Mouse (Mus musculus): ENCODE measurements around the gene St3gal4.
"Not testable (repeated sequence)": the region's sequence is repeated elsewhere in the genome, so short reads cannot be mapped to it uniquely, and the experiment has no call there.

The St3gal4 gene

DNA sequence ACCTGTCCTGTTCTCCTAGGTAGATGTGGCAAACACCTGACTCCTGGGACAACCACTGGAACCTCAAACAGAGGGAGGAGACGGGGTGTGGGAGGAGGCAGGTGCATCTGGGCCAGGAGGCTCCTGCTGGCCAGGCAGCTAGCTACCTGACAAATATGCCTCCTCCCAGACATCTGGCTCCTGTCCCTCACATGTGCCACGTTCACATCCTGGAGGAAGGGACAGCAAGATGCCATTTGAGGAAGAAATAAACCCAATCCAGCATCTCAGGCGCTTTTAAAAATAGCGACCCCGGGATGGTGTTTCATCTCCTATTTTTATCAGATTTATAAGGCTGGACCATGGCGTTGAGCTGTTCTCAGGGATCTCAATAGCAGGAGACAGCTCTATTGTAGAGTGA lies at the start of gene St3gal4:
Gene St3gal4, minus strand, starts transcription at position 101 of the 400 bp plus-strand sequence.
- no peak for DNase-seq

DNA sequence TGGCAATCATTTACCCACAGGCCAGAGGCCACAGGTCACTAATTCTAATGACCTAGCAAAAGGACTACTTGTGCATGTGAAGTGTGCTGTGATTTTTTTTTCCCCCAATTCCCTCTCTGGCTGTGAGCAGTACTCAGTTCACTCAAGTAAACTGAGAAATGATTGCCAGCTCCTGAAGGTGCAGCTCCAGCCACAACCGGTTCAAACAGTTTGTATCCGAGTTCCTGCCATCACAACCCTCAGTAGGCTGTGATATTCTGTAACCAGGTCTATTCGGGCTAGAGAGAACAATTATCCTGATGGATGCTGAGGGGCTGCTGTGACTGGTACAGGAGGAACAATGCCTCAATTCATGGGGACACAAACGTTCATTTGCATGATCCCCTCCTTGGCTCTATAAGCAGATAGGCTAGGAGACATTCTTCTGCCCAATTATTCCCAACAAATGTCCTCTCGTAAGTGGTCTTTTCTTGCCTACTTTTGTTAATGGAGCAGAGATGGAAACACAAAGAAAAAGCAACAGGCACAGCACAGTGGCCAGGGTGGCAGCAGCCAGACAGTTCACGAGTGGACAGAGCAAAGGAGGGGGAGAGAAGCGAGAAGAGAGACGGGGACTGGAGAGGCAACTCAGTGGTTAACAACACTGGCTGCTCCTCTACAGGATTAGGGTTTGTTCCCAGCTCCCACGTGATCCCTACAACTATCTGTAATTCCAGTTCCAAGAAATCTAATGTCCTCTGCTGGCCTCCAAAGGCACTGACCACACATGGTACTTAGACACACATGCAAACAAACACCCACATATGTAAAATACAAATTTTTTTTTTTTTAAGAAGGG lies 47.9 kb upstream of the St3gal4 start:
- DNase-seq: peak; percentile 45

DNA sequence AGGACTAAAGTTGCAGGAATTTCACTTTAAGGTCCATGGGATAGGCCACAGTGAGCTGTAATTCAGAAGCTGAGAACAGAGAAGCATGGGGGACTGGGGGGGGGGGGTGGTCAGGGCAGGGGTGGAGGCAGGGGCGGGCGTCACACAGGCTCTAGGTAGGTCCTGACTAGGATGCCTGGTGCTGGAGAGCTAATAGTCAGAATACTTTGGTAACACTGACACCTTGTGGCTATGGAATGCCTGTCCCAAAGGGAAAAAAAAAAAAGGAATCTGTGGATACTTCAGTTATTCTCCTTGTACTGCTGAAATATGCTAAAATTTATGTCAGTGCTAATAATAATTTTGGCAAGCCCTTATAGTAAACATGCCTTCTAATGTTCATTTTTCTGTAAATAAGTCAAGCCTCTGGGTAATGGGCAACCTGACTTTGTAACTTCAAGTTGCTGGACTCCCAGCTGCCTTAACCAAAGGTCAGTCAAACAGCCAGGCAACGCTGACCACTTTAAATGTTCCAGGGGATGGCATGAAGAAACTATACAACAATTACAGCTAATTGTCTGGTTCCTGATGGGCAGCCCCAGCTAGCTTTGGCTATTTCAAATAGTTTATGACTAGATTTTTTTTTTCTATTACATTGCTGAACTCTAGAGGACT lies 47.2 kb upstream of the St3gal4 start:
- peak; percentile 36 for DNase-seq

DNA sequence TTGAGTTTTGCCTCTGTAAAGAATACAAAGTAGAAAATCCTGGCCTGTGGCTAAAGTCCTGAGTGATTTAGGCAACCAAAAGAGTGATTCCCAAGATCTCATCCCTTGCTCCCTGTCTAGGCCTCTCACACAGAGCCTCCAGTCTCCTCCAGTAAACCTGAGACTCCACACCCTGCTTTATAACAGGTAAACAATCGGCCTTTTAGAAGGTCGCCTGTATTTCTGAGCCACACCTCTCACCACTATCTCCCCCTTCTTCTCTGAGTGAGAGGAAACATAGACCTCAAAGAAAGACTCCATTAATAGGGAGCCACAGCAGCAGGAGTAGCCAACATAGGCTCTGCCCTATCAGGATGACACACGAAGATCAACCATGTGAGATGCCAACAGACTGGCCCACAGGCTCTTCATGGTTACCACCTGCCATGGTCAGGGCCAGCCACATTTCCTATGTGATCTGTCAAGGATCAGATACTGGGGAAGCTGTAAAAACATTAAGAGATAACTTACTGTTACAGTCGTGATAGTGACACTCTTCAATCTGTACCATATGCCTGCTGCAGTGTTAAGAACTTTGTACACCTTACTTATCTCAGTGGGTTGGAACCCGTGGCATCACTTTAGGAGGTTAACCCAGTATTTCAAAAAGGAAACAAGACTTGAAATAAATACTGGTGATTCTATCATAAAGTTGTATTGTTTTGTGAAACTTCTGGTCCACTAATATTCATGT lies 45.2 kb upstream of the St3gal4 start:
- no peak for DNase-seq

DNA sequence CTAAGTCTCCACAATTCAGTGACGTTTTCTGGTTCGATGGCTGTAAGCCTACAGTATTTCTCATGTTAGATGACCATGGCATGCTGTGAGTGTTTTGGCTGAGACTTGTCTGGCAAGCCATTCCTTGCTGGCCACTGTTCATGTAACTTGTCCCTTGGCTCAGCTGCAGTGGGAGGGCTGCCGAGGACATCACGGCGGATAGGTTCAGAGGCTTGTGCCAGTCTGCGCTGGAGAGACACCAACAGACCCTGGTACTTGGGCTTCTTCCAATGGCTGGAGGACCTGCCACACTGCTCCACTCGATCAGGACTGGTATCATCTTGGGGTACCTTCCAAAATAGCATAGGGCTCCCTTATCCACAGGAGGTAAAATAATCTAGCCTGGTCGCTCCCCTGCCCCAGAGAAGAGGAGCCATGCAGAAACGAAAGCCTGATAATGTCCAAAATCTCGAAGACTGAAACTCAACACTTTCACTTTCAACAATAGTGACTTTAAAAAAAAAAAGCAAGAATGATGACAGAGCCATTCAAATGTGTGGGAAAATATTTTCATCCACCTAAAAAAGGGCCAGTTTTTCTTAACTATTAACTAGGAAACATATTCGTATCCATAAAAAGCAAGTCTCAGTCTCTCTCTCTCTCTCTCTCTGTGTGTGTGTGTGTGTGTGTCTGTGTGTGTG lies 44.1 kb upstream of the St3gal4 start:
- no peak for DNase-seq

DNA sequence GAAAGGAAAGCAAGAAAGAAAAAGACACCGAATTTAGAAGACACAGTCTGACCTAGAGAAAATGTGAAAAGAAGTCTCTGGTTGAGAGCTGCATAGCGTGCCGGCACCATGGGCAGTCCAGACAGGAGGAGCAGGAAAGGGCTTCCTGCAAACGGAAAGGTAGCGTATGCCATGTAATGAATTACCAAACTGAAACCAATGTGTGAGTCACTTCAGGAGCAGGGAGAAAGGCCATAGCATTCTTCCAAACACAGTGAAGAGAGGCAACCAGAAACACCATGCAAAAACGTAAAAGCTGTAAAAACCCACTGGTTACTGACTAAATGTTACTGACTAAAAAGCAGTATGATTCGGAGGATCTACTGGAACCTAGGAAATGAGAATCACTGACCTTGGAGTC lies 42.7 kb upstream of the St3gal4 start:
- DNase-seq: no peak

DNA sequence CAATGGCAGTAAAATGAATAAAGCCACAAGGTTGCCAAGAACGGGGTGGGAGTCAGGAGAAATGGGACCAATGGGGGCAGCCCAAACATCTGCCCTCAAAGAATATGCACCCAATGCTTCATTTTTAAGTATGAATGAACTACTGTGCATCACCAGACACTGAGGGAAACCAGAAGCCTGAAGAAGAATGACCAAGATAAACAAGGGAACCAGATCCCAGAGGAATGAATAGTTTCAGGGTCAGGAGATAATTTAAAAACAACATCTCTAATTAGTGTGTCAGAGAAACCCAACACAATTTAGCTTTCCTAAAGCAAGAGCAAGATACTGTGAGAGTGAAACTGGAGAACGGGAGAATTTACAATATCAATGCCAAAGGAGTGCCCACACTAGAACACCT lies 41.6 kb upstream of the St3gal4 start:
- no peak for DNase-seq

DNA sequence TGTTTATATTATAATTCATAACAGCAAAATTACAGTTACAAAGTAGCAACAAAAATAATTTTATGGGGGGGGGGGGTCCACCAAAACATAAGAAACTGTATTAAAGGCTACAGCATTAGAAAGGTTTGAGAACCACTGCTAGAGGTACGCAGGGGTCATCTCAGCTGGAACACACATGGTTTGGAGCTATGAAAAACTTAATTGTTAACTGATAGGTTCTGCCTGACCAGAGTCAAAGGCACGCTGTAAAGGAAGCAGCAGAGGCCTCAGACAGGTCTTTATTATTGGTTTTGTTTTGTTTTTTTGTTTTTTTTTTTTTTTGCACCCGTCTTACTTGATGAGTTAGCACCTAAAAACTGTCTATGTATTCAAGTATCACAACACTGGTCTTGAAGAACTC lies 39.4 kb upstream of the St3gal4 start:
- DNase-seq: no peak

DNA sequence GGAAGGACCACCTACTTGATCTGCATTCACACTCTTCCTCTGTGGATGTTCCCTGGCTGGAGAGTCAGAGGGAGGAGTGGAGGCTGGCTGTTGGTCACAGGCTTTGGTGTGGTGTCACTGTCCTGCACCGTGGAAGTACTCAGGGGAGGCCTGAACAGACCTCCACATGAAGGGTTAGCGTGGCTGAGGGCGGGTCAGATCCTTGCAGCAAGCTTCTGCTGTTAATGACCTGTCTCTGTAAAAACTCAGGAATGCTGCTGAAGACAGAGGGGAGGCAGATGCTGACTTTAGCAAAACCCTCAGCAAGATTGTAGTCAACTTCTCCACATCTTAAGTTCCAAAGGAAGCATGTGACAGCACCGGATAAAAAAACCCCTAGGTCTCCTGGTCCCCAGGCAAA lies 37.8 kb upstream of the St3gal4 start:
- no peak for DNase-seq

DNA sequence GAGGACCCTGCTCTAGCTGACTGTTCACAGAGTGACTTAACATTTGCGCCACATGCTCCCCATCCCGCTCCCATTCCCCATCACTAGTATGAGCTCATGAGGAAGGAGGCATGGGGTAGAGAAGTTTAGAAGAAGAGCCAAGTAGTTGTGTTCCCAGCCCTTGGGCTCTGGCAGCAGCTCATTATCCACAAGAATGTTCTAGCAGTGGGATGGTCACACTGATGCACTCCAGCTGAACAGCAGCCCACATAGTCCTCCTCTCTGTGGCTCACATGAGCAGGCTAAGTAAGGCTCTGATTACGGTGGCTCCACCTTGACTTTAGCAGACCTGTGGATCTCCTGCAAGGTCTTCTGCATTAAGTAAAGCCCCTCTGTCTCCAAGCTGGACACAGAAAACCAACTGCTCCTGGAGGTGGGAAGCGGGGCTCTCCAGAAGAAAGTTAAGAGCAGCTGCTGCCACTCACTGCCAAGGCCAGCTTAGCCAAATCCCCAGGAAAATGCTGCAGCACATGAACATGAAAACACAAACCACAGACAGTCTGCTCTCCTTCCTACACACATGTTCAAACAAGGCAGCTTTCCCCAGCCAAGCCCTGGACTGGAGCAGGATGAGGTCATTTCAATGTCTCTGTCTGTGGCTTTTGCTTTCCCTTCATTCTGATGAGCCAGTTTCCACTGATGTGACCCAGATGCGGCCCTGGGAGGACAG lies 37.1 kb upstream of the St3gal4 start:
- DNase-seq: peak; percentile 55

DNA sequence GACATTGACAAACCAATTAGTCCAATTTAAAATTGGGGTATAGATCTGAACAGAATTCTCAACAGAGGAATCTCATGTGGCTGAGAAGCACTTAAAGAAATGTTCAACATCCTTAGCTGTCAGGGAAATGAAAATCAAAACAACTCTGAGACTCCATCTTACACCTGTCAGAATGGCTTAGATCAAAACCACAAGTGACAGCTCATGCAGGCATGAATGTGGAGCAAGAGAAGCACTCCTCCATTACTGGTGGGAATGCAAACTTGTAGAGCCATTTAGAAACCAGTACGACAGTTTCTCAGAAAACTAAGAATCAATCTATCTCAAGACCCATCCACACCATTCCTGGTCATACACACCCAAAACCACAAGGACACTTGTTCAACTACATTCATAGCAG lies 33.9 kb upstream of the St3gal4 start:
- no peak for DNase-seq

DNA sequence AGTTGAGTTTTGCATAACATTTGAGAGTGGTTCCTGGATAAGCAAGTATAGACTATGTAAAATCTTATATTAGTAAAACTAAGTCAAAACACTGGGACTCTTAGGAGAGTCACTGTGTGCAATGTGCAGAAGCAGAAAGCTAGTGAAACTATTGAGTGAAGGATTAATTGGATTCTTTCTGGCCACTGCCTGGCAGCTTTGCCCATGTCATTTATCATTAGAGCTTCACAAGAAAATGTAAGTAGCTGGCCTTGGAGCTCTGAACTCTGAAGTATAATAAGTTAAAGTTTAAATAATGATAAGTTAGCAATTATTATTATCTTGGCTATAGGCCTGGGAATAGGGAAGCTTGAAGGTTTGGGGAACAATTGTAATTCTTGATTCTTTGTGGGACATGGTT lies 29.8 kb upstream of the St3gal4 start:
- not testable (repeated sequence) for DNase-seq

DNA sequence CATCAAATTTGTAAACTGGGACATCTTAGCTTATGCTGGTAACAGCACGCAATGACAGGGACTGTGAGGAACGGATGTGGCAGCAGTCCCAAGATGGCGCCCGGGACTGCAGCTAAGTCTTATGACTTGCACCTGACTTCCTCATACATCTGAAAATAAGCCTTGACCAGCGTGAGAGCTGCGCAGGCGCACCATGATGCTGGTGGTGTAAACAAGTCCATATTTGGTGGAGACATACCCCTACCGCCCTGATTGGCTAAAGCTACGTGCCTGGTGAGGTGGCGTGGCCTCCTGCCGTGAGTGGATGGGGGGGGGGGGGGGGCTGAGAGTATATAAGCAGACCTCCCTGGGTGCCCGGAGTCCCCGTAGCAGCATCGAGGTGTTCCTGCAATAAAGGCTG lies 28.2 kb upstream of the St3gal4 start:
- not testable (repeated sequence) for DNase-seq

DNA sequence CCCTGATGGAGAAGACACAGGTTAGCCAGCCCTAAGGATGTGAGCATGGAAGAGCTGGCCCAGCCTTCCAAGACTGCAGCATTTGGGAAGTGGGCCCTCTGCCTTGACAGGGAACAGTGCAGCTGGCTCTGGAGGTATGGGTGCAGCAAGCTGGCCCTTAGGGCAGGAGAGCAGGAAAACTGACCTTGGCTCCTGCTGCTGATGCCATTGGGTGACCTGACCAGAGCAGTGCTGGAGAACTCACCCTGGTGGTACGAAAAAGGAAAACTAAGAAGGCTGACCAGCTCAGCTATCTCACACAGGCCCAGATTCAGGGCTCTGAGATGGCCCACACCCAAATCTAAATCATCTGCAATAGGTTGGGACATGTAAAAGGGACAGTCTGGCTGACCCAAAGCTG lies 26.8 kb upstream of the St3gal4 start:
- DNase-seq: no peak

DNA sequence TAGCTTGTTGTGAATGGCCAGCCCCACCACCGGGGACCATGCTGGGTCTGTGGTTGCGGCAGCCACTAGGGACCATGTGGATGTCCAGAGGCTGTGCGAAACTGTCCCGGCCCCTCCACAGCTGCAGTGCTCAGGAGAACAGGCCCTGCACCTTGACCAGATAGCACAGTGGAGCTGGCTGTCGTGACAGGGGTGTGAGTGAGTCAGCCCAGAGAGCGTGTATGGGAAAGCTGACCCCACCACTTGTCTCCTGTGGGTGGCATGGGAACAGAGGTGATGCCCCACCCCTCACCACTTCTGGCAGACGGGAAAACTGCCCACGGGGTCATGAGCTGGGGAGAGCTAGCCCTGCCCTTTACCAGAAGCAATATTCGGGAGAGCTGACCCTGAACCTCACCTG lies 26.1 kb upstream of the St3gal4 start:
- no peak for DNase-seq

DNA sequence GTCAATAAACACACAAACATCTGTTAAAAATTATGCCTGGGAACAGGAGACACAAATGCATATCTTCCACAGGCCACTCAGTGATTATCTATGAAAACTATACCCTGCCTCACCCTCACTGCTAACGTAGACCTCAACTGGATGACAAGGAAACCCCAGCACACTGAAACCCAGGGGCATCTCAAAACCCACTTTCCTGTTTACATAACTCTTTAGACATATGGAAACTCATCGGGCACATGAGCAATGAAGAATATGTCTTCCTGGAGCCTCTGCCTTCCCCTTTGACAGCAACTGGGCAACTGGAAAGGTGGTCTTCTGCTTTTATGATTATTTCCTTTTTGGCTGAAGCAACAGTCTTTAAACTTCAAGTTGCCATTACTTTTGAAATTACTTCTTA lies 23.2 kb upstream of the St3gal4 start:
- no peak for DNase-seq

DNA sequence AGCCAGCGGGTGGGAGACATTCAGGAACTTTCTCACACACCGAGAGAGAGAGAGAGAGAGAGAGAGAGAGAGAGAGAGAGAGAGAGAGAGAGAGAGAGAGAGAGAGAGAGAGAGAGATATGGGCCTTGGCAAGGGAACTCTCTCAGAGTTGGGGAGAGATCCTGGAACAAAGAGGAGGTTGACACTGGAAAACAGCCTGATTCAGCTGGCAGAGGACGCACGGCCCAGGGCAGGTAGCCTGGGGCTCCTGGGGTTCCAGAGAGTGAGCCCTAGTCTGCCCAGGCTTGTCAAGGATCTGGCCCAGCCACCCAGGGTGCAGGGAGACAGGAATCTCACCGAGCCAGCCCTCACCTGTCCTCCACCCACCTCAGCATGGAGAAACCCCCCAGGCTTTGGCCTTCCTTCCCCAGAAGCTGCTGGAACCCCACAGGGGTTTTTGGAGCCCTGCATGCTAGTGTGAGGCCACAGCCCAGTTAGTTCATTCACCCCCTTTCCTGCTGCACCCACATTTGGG lies 20.2 kb upstream of the St3gal4 start:
- DNase-seq: no peak

DNA sequence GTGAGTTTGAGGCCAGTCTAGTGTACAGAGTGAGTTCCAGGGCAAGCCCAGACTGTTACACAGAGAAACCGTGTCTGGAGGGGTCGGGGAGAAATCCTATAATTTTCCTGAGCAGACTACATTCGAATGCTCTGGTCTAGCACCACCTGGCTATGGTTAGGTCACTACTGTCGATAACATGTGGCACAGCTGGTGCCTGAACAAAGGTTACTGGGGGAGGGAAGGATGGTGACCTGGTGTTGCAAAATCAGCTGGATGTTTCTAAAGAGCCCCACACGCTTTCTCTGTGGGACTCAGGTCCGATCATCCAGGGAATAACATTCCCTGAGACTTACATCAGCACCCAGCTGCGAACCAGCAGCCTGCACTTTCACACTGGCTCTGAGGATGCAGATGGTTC lies 19.0 kb upstream of the St3gal4 start:
- DNase-seq: no peak

DNA sequence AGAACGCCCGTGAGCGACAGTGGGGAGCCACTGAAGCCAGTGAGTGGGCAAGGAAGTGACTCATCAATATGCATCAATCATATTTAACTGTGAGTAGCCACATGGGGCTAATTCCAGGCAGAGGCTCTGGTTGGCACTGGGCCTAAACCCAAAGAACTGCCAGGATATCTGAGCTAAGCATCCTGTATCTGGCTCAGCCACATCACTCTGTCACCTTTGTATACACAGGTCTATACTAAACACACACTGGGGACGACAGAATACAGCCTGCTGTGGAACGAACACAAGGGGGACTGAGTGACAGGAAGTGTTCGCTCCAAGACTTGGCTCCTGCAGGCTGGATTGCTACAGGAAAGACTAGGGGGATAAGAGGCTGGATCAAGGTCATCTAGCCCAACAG lies 16.5 kb upstream of the St3gal4 start:
- peak; percentile 38 for DNase-seq

DNA sequence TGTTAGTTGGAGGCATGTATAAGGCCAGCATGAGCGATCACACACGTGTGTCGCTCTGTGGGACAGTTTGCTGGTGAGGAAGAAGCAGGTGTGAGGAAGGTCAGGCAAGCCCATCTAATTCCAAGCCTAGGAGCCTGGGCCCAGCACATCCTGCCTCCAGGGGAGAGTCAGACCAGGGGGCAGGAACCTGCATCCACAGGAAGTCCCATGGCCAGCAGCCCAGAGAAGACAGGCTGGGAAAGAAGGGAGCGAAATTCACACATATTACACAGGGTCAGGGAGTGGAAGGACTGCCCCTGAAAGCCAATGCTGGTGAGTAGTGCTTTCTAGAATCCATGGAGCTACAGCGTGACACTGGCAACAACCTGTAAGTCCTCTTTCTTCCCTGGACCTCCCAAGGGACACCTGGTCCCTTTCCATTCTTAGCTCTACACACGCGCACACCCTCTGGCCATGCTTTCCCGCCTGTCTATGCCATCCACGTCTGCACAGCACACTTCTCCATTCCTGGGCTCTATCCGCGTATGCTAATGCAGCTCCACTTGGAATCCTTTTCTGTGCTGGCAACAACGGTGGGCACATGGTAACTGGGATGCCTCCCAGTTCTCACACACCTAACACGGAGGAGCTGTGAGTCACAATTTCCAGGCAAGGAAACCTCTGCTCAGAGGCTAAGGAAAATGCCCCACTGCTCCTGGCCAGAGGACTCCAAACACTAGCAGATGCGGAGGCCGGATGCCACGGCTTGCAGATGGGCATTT lies 12.7 kb upstream of the St3gal4 start:
- peak; percentile 61 for DNase-seq

DNA sequence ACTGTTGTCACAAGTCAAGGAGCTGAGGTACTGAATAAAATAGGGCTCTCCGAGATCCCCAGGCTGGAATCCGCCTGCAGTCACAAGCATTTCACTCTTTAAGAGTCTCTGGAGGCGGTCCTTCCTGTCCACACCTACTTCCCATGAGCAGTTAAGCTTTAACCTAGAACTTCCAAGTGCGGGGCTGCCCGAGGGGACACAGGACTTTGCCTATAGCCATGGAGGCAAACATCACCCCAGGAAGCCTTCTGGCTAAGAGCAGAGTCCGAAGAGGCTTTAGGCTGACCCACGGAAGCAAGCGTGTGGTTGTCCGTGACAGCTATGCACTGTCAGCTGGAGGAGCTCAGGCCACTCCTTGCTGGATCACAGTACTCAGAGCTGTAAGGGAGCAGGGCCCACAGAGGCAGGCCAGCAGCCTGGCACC lies 9.9 kb upstream of the St3gal4 start:
- peak; percentile 68 for DNase-seq

DNA sequence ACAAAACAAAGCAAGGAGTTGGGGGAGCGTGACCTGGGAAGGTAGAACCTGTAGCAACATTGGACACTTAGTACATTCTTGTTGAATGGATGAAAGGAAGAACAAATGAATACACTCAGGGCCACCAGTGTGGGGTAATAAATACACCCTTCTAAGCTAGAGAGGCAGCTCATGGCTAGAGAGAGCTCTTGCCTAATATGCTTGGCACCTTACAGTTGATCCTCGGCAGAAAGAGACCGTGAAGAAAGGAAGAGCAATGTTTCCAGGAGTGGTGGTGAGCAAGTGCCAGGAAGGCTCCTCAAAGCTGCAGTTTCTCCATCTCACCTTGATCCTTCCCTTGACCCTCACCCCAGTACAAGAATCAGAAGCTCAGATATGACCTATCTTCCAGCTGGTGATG lies 9.5 kb upstream of the St3gal4 start:
- DNase-seq: no peak

Measured in kidney, postnatal 10 days (tissue).